Mouse (Mus musculus) bone marrow macrophage, adult 2 months (primary cell): ENCODE data around the gene Clspn. TPM values are rescaled to one million over a fixed set of nuclear protein-coding genes. Genes with fewer than 3 reads are reported as not detected.
A peak's percentile ranks its signal among the peaks of the same experiment; 100 is the strongest.

ENCODE experiments used
- H3K27ac ChIP-seq: 2 replicates; pipeline ENCODE4 v1.5.1; 2012; ENCODE audit warnings: low read depth, low read length; ENCODE audit not compliant: insufficient read depth
- H3K4me1 ChIP-seq: 2 replicates; pipeline ENCODE4 v1.6.1; 2012; ENCODE audit warnings: low read length; ENCODE audit not compliant: control insufficient read depth, insufficient read depth
- H3K4me3 ChIP-seq: 2 replicates; pipeline ENCODE4 v1.5.1; 2012; ENCODE audit warnings: mild to moderate bottlenecking, low read length, moderate library complexity; ENCODE audit not compliant: insufficient read depth
- CTCF ChIP-seq: IDR thresholded peaks from 2 replicates; pipeline ENCODE4 v1.5.1; 2012; ENCODE audit warnings: low read depth, mild to moderate bottlenecking, low read length, moderate library complexity
- POLR2A ChIP-seq: IDR thresholded peaks from 2 replicates; pipeline ENCODE4 v1.6.1; 2012; ENCODE audit warnings: mild to moderate bottlenecking, low read depth, low read length, borderline replicate concordance
- polyA plus RNA-seq: library from polyadenylated mRNA; stranded (reverse); fragments of >200 nt; gene quantifications from 2 replicates; pipeline ENCODE4 v1.2.4, GENCODE M21; 2012; ENCODE audit not compliant: missing spikeins, insufficient read depth, insufficient read length

Gene Clspn
- polyA plus RNA-seq, 1 experiment: 13.2 TPM

DNA sequence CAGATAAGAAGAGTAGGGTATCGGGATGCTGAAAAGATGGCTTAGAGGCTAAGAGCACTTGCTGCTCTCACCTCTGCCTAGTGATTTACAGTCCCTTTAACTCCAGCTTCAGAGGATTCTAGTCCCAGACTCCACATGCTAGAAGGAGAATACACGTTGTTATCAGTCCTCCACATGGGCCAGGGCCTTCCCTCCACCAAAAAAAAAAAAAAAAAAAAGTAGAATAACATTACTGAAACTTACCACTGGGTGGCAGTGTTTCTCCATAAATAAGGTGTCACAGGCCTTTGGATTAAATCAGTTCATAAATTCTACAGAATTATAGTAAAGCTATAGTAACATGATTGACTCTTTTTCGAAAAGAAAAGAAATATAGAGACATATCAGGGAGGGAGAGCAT lies 2.3 kb upstream of the Clspn start:
- Histone ChIP-seq H3K4me3 (no peak overlapping the region), H3K4me1 (peaks cover 14% of the 10 kb centered on the region), H3K27ac (no peak overlapping the region)
- TF ChIP-seq CTCF (no peak), POLR2A (no peak)

DNA sequence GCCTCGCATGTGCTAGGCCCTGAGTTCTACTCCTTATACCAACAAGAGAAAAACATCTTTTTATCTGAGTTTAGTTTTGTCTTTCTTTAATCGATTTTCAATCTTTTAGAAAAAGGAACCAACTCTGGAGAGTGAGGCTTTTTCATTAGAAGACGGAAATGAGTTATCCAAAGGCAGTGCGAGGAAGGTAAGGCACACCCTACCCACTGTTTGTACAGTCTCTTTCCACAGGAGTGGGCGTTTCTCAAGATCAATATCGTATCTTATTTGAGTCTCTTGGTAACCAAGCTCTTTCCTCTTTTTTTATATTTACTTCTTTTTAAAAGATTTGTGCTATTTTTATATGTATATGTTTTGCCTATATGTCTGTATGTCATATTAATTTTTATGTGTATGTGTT lies 7.1 kb downstream of the Clspn start:
- no peak overlapping the region for H3K27ac ChIP-seq
- no peaks in the 10 kb centered on the region for H3K4me1 ChIP-seq

DNA sequence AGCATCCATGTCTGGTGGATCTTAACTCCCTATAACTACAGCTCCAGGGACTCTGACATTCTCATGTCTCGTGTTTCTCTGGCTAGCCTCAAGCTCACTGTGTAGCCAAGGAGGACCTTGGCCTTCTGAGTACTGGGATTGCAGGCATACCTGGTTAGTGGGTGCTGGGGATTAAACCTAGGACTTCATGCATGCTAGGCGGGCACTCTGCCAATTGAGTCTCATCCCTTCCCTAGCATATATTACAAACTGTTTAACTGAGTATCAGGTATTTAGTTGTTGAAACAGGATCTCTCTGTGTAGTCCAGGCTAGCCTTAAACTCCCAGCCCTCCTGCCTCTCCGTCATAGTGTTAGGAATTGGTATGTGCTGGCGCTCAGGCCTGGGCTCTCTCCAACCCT lies 10.5 kb downstream of the Clspn start:
- TF ChIP-seq CTCF (no peak), POLR2A (no peak)
- Histone ChIP-seq H3K4me1 (no peaks in the 10 kb centered on the region), H3K27ac (no peak overlapping the region), H3K4me3 (no peak overlapping the region)

More for the DNA sequence above, 7.1 kb downstream of the Clspn start:
- TF ChIP-seq CTCF (no peak), POLR2A (no peak)
- H3K4me3 ChIP-seq: no peak overlapping the region

DNA sequence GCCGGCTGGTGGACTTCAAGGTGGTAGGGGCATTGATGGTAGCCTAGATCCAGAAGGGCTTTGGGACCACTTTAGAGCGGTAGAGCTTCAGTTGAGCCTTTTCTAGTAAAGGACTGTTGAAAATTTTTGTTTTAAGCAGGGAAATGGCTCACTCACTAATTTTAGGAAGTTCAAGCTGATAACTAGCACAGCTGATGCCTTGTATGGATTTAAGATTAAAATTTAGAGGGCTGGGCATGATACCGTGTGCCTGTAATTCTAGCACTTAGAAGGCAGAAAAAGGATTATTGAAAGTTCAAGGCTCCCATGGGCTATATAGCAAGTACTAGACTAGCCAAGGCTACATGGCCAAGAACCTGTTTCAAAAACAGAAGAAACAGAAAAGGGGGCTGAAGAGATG lies 13.0 kb downstream of the Clspn start:
- Histone ChIP-seq H3K4me1 (no peaks in the 10 kb centered on the region), H3K27ac (no peak overlapping the region), H3K4me3 (no peak overlapping the region)
- TF ChIP-seq CTCF: no peak
- TF ChIP-seq POLR2A: no peak

DNA sequence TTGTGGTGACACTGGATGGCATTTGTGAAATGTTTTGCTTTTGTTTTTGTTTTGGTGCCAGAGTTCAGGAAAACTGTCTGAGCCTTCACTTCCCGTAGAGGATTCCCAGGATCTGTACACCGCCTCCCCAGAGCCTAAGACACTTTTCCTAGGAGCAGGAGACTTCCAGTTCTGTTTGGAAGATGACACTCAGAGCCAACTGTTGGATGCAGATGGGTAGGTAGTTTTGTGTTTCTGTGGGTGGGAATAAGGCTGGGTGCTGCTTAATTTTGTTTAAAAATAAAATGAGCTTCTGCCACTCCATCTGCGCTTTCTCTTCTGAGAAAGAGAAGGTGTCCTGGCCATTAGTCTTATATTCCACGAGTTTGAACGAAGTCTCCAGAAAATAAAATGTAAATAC lies 19.5 kb downstream of the Clspn start:
- TF ChIP-seq CTCF (no peak), POLR2A (no peak)
- H3K27ac ChIP-seq: no peak overlapping the region
- H3K4me1 ChIP-seq: no peaks in the 10 kb centered on the region
- H3K4me3 ChIP-seq: no peak overlapping the region

DNA sequence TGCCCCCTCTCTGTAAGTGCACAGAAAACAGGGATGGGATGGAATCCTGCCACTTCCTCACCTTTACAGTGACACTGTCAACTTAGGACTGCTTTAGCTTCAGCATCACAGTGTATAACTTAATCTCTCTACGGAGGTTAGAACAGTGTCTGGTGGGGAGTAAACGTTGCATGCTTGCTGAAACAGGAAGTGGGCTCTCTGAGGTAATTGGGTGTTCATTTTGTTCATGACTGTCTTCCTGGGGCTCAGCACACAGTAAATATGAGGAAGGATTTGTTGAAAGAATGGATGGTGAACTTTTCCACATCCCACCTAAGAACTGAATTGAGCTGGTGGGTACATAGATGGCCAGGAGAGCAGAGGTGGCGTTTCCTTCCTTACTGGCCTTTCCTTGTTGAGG lies 21.2 kb downstream of the Clspn start:
- Histone ChIP-seq H3K4me3 (no peak overlapping the region), H3K27ac (no peak overlapping the region), H3K4me1 (no peaks in the 10 kb centered on the region)
- no peak for TF ChIP-seq POLR2A
- TF ChIP-seq CTCF: no peak

DNA sequence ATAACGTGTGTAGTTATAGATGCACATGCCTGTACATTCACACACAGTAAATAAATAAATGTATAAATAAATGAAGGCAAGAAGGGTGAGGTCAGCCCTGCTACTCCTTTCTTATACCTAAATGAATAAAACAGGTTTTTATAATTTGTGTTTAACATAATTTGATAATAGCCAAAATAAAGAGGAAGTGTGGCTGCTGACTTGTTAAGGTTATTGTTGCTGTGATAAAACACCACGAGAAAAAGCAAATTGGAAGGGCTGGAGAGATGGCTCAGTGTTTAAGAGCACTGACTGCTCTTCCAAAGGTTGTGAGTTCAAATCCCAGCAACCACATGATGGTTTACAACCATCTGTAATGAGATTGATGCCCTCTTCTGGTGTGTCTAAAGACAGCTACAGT lies 22.3 kb downstream of the Clspn start:
- Histone ChIP-seq H3K4me1 (no peaks in the 10 kb centered on the region), H3K4me3 (no peak overlapping the region), H3K27ac (no peak overlapping the region)
- no peak for TF ChIP-seq CTCF
- TF ChIP-seq POLR2A: no peak

DNA sequence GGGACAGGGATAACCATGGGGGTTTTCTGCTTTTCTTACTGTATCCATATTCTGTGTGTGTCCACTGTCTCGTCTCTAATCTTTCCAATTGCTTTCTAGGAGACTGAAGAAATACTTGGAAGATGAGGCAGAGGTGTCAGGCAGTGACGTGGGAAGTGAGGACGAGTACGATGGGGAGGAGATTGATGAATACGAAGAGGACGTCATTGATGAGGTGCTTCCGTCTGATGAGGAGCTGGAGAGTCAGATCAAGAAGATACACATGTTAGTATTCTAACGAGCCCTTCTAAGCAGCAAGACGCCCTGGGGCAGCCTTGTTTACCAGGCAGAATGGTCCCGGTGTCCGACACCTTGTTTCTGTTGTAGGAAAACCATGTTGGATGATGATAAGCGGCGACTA lies 29.0 kb downstream of the Clspn start:
- no peaks in the 10 kb centered on the region for H3K4me1 ChIP-seq
- no peak overlapping the region for H3K4me3 ChIP-seq
- no peak for TF ChIP-seq POLR2A
- no peak for TF ChIP-seq CTCF
- no peak overlapping the region for H3K27ac ChIP-seq

DNA sequence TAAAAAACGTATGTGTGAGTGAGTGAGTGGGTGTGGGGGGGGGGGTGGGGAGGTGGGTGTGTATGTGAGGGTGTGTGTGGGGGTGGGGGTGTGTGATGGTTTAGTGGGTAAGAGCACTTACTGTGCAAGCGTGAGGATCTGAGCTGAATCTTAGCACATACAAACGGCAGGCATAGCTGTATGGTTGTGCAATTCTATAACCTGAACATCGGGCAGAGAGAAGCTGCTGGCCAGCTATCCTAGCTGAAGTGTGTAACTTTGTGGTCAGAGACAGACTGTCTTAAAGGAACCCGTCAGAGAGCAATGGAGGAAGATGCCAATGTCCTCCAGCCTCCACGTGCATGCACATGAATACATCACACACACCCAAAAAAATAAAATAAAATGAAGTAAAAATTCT lies 35.3 kb downstream of the Clspn start:
- TF ChIP-seq CTCF (no peak), POLR2A (no peak)

DNA sequence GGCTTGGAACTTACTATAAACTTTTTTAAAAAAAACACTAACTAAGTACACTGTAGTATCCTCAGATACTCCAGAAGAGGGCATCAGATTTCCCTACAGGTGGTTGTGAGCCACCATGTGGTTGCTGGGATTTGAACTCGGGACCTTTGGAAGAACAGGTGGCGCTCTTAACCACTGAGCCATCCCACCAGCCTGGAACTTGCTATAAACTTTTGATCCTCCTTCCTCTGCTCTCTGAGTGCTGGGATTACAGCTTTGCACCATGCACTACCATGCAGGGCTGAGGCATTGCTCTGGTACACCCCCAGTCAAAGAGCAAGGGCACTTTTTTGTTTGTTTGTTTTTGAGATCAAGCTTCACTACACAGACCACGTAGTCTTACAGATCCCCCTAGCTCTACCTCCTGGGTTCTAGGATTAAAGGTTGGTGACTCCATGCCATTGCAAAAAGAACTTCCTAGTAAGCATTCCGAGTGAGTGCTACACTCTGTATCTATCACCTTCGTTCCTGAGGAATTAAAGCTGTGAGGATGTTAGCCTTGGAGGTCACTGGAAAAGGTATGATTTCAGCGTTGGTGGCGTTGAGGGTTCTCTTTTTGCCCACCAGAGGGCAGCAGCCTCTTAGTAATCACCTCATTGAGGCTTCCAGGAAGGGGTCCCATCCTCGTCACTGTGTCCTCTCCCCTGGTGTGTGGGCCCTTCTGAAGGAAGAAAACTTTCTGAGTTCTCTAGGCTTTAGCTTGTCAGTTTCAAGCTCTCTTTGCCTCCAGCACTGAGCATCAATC lies 43.4 kb downstream of the Clspn start:
- TF ChIP-seq CTCF (peak; percentile 92), POLR2A (no peak)

More for the DNA sequence above, 35.3 kb downstream of the Clspn start:
- no peaks in the 10 kb centered on the region for H3K4me1 ChIP-seq
- H3K27ac ChIP-seq: no peak overlapping the region
- H3K4me3 ChIP-seq: no peak overlapping the region

More for the DNA sequence above, 43.4 kb downstream of the Clspn start:
- H3K27ac ChIP-seq: no peak overlapping the region
- no peak overlapping the region for H3K4me3 ChIP-seq
- H3K4me1 ChIP-seq: peaks cover 3% of the 10 kb centered on the region; the same call in 1 of the 2 replicates
